ENCODE assay signal across 8 mouse cellular contexts in genomic region chr7:122066945-122067516, GRCm38 (mm10). TPM values are rescaled to one million over a fixed set of nuclear protein-coding genes. Genes with fewer than 3 reads are reported as not detected.
A peak's percentile ranks its signal among the peaks of the same experiment; 100 is the strongest.
DNase-seq lines count a peak whose midpoint lies in the region; ATAC-seq lines count a peak whose summit lies in the region.

Gene Ubfd1 (plus strand): TSS chr7:122067175.
Gene Ears2 (minus strand): TSS chr7:122067263.

- peak within 1 kb of the TSS; percentile 93 for H3K27ac ChIP-seq in hindbrain, embryonic 12.5 days

- peaks cover 23% of the 10 kb centered on the region for H3K36me3 ChIP-seq in hindbrain, embryonic 12.5 days

- DNase-seq in Muller cell, postnatal 12 days (ENCODE audit: inconsistent ontology term): peak; percentile 99
- peak; percentile 96 for DNase-seq in cerebellum, adult 9-11 months
- peak; percentile 95 to 96 for DNase-seq in frontal cortex, postnatal 10 days (ENCODE audit: low spot score in 2 of 2)
- peak; percentile 97 to 98 for DNase-seq in layer of hippocampus, postnatal 14 days (ENCODE audit: low spot score in 2 of 2)
- peak; percentile 95 for DNase-seq in lung, postnatal 14 days
- DNase-seq in retina, adult 2 months (ENCODE audit: low read depth, low spot score): peak; percentile 92
- DNase-seq in thymus, postnatal 36 days: peak; percentile 90 to 91

- H3K4me3 ChIP-seq in hindbrain, embryonic 12.5 days: peak within 1 kb of the TSS; percentile 99

- peak; percentile 98 for ATAC-seq in hindbrain, embryonic 12.5 days (ENCODE audit: low FRiP score)

- H3K9ac ChIP-seq in hindbrain, embryonic 12.5 days: peak within 1 kb of the TSS; percentile 99

- H3K4me2 ChIP-seq in hindbrain, embryonic 12.5 days (replicated peaks): peak within 1 kb of the TSS; percentile 80

- peaks cover 33% of the 10 kb centered on the region for H3K4me1 ChIP-seq in hindbrain, embryonic 12.5 days

- H3K9me3 ChIP-seq in hindbrain, embryonic 12.5 days (replicated peaks): no peaks in the 10 kb centered on the region

- no peaks in the 10 kb centered on the region for H3K27me3 ChIP-seq in hindbrain, embryonic 12.5 days

- WGBS in hindbrain, embryonic 12.5 days: 0% methylated on average over 59 of the region's 60 CpGs

RNA-seq across cellular contexts. Expression of gene Ubfd1, which starts in this region (rescaled TPM):
- polyA plus RNA-seq in hindbrain, embryonic 12.5 days (2016; fragmentation: Nextera tagmentation; extraction: Ambion mirVana): 97.3 and 105 TPM in 2 replicates
- 10 to 100 TPM; 64.2 to 65.1 TPM for total RNA-seq in layer of hippocampus, postnatal 14 days (2021)

RNA-seq across cellular contexts. Expression of gene Ears2, which starts in this region (rescaled TPM):
- 12.7 and 13.5 TPM in 2 replicates for polyA plus RNA-seq in hindbrain, embryonic 12.5 days (2016; fragmentation: Nextera tagmentation; extraction: Ambion mirVana)
- total RNA-seq in layer of hippocampus, postnatal 14 days (2021): 1 to 10 TPM; 7.7 to 9.5 TPM

Comparison
In these comparisons a context has a peak if more than half of its experiments do, and no peak if none do; other contexts are left out.
1. Peak in every context shown above with its lines: DNase-seq, ATAC-seq, H3K4me3 ChIP-seq and H3K27ac ChIP-seq.